Mouse (Mus musculus): ENCODE measurements around the gene Rpp25.

The Rpp25 gene

DNA sequence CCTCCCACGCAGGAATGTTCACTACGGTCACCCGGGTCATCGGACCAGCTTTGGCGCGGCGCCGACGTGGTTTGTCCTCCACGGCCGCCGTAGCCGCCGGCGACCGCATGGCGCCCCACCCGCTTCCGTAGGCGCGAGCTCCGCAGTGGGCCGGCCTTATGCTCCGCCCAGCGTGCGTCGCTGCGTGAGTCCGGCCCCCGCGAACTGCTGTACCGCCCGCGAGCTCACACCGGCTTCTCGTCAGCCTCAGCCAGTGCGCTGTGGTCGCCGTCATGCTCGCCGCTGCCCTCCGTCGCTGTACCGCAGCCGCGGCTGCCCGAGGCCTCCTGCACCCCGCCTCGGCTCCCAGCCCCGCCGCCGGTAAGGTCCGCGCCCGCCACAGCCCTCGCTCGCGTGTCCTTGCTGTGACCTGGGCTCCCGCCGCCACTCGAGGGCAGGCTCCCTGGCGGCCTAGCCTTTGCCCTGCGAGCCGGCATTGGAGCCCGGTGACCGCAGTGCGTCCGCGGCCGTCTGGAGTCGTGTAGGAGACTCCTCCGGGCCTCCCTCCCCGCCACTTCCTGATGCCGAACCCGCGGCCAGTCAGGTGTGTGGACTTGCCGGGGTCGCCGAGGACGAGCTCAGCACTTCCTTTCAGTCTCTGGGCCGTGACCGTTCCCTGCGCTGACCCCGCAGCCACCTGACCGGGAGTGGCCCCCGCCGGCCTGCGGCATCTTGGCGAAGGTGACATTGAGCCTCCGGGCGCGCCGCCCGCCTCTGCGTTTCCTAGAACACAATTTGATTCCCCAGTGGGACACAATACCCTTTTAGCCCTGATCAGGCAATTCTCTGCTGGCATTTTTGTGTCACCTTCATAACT is 17.5 kb downstream of the Rpp25 start, which contains the start of gene Cox5a:
TSS of gene Cox5a (plus strand) at position 219 of the 856 bp plus-strand sequence.
- in situ Hi-C loops (cut with MboI), result loop anchor here (10.0 kb wide), 1 partner anchor 134 kb away; the partner anchor contains the start of gene Csk

DNA sequence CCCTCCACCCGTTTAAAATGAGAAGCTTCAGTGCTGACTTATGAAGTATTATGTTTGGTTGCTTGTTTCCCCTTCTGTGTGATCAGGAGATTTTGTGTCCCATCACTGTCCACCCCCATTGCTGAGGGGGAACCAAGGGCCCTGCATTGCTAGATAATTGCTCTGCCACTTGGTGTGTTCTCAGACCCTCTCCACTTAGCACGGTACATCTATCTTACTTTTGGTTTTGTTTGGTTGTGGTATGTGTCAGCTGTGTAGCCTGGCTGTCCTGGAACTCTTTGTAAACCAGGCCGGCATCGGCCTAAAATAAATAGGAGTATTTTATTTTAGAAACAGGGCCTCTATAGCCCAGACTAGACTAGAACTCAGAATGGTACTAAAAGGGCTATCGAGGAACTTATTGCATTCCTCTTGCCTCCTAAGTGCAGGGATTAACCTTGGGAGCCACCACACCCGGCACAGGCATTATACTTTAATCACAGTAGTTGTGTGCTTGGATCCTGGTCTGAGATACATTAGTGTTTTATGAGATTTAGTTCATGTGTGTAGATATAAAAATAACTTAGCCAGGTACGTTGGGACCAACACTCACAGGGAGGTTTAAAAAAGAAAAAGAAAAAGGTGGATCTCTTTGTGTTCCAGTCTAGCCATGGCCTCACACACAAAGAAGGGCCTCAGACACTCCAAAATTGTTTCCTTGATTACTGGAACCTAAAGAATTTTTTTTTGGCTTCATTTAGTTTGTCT is 18.5 kb downstream of the Rpp25 start:
- in situ Hi-C loops (cut with MboI), result loop anchor here (10.0 kb wide), 1 partner anchor 133 kb away; the partner anchor contains the start of gene Csk

DNA sequence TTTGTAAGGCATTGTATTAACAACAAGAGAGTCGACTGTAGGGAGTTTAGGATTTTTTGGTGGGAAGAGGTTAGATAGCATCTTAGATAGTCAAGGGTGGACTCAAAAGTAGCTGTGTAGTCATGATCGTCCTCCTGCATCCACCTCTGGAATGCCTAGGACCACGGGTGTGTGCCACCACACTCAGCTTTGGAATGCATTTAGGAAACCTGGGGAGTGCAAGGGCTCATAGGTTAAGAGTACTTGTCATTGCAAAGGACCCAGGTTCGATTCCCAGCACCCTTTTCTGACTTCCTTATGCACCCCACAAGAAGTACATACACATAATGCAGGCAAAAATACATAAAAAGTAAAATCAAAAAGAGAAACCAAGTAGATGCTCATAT is 19.0 kb downstream of the Rpp25 start:
- in situ Hi-C loops (cut with MboI), result loop anchor here (10.0 kb wide), 1 partner anchor 132 kb away; the partner anchor contains the start of gene Csk

DNA sequence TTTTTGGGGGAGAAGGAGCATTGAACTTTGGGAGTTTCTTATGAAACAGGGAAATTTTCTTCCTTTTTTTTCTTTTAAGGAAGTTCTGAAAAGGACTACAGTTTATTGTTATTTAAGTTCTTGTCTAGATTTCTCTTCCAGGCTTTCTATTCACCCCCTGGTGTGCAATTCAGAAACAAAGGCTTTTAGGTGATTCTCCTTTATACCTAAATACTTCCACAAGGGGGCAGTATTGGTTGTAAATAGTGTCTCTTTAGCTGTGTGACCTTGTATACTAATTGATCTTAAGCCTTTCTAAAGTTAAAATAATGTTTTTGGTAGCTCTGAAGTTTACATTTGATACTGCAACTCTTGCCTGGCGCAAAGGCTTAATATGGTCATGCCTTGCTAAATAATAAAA is 19.9 kb downstream of the Rpp25 start:
- in situ Hi-C loops (cut with MboI), result loop anchor here (10.0 kb wide), 1 partner anchor 131 kb away; the partner anchor contains the start of gene Csk

DNA sequence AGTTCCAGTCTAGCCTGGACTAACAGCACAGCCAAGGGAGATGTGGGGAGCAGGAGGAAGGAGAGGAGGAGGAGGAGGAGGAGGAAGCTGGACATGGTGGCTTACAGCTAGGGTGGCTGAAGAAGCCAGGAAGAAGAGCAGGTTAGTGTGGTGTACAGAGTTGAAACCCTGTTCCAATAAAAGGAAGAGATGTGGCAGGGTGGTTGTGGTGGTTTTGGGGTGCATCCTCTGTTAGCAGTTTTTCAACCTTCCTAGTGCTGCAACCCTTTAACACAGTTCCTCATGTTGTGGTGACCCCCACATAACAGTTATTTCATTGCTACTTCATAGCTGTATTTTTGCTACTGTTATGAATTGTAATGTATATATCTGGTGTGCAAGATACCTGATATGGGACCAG is 20.6 kb downstream of the Rpp25 start:
- in situ Hi-C loops (cut with MboI), result loop anchor here (10.0 kb wide), 1 partner anchor 130 kb away; the partner anchor contains the start of gene Csk

DNA sequence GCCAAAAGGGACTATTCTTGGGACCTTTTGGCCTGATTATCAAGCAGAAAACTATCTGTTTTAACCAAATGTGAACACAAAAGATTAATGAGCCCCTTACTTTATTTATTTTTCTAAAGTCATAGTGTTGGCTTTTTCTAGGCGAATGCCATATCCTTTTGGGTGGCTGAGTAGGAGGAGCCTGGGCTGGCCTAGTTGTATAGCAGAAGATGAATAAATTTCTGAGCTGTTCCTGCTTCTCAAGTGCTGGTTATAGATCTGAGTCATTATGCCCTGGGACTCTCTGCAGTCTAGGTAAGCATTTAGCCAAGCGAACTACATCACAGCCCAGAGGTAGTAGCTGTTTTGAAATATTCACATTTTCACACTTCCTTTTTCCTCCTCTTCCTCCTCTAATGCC is 21.7 kb downstream of the Rpp25 start:
- in situ Hi-C loops (cut with MboI), result loop anchor here (10.0 kb wide), 1 partner anchor 129 kb away; the partner anchor contains the start of gene Csk

DNA sequence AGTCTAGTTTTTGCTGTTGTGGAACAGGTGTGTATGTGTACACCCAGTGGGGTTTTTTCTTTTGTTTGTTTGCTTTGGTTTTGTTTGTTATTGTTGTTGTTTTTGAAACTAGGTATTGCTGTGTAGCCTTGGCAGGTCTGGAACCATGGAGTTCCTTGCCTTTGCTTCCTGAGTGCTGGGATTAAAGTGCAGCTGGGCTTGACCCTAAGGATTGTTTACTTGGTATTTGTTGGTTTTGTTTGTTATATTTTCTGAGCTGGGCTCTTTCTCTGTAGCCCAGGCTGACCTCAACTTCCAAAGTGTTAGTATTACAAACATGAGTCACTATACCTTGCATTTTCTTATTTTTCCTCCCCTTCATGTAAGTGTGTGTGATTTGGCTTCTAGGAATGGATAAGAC is 22.6 kb downstream of the Rpp25 start:
- in situ Hi-C loops (cut with MboI), result loop anchor here (10.0 kb wide), 1 partner anchor 128 kb away; the partner anchor contains the start of gene Csk

DNA sequence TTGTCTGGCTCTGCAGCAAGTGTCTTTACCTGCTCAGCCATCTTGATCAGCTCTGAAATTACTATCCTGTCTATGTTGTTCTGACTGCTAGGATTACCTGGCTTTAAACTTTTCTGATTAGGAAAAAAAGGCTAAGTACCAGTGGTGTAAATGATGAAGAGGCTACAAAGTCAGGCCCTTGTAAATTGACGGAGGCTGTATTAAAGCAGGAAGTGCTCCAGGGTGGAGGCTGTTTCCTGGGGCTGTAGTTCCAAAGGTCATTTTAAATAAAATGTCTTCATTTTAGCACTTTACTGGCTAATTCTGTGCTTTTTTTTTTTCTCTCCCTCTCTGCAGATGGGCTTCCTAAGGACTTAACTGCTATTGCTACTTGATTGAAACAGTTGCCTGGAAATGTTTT is 28.1 kb downstream of the Rpp25 start:
- in situ Hi-C loops (cut with MboI), result no loop called here

DNA sequence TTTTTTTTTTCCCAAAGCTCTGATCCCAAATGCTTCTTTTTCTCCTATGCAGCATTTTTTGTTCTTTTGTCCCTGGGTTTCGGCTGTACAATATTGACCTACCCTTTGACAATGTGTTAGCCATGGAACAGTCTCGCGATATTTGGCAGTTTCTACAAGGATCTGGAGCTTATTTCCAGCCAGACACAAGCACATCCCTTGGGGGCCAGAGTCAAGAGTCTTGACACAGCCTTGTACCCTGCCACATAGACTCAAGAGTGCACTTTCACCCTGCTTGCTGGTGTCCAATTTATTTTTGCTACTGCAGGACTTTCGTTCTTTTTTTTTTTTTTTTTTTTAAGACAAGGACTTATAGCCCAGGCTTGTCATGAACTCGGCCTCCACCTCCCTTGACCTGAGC is 32.5 kb downstream of the Rpp25 start:
- in situ Hi-C loops (cut with MboI), result no loop called here

DNA sequence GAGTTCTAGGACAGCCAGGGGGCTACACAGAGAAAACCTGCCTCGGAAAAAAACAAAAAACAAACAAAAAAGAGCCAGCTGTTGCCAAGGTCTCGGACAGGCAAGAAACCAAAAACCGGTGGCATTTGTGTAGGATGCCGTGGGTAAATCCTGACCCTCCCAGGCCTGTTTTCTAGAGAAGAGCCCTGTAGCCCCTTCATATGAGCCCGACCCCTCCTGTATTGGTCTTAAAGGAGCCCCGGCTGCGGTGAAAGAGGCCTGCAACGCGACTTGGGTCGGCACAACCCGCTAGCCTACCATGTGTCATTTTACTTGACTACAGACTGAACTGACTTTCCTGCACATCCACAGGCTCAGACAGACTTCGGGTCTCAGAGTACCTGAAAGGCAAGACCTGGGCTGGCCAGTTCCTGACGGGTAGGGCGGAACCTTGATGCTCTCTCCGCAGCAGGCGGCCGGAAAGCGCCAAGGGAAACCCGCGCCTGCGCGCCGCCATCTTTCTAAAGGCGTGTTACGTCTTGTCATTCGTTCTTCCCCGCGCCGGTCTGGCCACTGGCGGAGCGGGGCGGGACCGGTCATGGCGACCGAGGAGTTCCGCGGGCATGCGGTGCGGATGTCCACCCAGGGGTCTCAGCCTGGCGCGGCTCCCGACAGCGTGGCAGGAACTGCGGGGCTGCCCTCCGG is 33.4 kb downstream of the Rpp25 start, which contains the start of gene Fam219b:
TSS of gene Fam219b (plus strand) at position 485 of the 684 bp plus-strand sequence.
- in situ Hi-C loops (cut with MboI), result no loop called here

DNA sequence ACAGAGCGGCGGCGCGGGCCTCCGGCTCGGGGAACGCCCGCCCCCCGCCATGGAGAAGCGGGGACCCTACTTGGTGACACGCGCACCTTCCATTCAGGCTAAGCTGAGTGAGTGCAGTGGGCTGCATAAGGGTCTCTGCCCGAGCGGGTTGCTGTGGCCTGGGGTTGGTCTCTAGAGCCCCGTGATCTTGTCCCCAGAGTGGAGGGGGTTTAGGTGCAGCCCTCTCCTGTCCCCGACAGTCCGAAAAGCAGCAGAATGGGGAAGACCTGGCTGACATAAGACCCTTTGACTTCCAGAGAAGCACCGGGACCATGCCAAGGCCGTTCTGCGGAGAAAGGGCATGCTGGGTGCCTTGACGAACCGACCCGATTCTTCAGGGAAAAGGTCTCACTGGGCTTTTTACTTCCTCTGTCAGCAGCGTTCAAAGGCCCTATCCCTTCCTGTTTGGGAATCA is 33.9 kb downstream of the Rpp25 start:
- in situ Hi-C loops (cut with MboI), result no loop called here

DNA sequence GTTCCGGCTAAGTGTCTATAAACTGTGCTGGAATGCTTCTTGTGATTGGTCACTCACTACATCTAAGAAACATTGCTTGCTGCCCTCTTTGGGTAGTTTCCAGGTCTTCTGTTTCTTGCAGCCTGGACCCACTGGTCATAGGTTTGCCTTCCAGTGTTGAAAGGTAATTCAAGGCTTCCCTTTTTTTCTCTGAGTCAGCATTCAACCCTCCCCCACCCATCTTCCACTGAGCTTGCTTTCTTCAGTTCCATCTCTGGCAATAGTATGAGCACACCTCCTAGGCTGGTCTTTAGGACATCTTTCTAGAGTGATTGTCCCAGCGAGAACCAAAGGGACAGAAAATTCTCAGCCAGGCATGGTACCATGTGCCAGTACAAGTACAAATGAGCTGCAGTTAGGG is 35.7 kb downstream of the Rpp25 start:
- in situ Hi-C loops (cut with MboI), result no loop called here

DNA sequence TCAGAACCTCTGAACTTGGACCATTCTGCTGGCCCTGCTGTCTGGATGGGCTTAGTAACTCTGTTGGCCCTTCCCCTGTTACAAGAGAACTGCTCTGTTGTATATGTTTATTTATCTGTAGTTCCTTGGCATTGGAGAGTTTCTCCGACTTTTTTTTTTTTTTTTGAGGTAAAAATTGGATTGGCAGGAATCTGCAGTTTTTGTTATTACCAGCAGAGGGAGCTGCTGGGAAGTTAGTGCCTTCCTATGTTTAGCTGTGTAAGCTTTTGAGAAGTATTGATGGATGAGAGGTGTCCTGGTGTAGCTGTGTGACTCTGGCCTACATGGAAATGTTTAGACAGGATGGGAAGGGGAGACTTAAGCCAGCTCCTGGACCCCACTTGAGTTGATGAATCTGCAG is 37.5 kb downstream of the Rpp25 start:
- in situ Hi-C loops (cut with MboI), result no loop called here

DNA sequence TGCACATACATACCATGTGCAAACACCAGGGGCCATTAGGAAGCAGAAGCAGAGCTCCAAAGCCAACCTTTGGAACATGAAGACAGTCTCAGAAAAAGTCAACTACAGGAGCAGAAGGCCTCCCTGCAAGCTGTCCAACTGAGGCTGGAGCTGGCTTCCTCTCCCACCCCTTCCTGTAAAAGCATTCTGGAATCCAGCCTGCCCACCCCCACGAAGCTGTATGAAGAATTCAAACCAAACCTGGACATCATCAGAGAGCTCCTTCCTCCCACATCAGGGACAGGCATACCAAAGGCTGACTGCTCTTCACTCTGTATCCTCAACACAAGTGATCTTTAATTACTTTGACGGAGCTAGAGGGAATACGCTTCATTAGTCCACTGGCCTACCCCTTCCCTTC is 40.1 kb downstream of the Rpp25 start:
- in situ Hi-C loops (cut with MboI), result no loop called here

DNA sequence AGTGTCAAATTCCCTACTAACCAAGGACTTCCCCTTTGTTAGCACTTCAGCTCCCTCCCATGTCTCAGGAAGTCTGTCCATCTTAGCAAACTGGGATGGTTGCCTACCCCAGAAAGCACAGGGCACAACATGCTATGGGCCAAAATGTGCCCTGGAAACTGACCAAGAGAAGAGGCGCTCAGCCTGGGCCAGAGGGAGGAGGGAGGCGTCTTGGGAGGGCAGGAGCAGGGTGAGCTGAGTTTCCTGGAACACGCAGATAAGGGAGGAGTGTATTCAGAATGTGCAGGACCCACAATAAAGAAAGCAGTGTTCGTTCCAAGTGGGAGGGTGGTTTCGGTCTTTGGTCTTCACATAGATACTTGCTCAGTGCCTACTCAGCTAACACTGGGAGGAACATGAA is 43.5 kb downstream of the Rpp25 start:
- in situ Hi-C loops (cut with MboI), result no loop called here

DNA sequence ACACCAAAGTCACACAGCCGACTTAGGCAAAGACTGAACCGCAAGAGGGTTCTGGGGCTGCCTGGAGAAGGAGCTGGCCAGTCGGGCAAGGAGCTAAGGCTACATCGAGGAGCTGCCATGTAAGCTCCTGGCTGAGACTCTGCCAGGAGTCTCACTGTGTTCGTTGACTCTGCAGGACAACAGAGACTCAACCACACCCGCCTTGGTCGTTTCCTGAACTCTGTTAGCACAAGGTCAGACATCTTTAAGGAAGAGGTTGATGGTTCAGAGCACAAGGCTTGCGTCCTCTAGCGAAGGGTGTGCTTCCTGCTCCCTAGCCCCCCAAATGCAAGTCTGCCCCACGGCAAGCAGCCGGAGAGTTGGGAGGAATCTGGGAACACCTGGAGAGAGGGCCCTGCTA is 44.0 kb downstream of the Rpp25 start:
- in situ Hi-C loops (cut with MboI), result no loop called here

DNA sequence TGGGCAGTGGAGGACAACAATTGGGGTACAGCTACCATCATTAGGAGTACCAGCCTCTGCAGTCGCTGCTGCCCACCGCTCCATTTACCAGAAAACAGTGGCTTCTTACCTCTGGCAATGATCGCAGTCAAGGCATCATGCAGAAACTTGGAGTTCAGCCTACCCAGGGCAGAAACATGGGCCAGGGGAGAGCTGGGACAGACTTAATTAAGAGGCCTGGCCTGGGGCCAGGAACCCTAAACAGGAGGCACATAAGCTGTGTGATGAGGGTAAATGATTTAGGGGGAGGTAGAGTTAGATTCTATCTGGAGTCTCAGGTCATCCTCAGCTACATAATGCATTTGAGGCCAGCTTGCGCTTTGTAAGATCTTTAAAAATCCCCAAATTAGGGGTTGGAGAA is 45.4 kb downstream of the Rpp25 start:
- in situ Hi-C loops (cut with MboI), result no loop called here

DNA sequence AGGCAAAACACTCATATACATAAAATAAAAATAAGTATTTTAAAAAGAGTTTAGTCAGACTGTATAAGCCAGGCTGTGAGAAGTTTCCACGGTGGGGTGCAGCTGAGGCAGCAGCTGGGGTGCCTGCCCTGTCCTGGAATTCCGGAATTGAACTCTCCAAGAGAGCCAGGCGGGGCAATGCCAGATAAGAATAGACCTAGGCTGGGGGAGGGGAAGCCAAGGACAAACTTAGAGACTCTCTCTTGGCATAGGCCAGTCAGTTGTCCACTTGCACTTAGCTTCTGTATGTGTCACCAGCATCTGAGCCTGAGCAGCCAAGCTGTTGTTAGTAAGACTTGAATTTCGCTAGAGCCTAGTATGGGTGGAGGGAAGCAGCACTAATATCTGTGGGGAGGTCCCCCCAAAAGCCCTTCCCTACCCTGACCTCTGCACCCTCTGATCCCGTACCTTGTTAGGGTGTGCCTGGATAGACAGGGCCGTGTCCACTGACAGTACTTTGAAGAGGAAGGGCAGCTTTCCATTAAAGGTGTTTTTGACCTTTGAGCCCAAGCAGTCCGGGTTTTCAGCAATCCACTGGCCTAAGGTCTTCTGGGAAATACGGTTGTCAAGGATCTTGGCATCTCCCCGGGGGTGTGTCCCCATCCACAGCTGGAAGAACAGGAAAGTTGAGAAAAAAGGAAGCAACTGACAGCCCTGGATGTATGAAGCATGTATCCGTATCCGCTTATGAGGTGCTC is 46.5 kb downstream of the Rpp25 start:
- in situ Hi-C loops (cut with MboI), result no loop called here

DNA sequence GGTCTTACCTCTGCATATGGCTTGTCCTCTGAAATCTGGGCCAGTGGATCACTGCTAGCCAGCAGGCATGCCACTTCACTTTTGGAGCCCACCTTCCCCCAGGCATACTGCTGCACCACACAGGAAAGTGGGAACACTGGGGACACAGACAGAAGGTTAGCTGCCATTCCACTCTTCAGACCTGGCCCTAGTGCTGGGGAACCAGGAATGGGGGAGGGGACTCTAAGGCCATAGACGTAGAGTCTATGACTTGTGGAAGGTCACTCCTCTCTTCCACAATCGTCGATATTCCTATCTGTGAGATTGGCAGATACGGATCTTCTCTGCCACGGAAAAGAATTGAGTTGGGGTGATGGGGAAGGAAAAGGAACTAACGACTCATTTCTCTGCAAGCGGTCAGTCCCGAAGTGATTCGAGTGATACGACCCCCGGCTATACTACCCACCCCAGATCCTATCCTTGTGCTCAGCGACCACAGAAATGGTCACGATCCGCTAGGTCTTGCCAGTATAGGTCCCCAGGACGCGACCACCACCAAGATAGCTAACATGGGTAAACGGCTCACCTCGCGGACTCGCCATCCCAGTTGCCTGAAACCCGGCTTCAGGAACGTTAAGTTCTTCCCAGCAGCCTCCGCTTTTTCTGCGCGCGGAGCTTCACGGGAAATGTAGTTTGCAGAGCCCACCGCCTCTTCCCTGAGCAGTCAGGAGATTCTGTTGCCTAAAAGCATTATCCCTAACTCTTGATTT is 48.5 kb downstream of the Rpp25 start, which contains the start of gene Mpi:
TSS of gene Mpi (minus strand) at position 625 of the 749 bp plus-strand sequence.
- in situ Hi-C loops (cut with MboI), result no loop called here

DNA sequence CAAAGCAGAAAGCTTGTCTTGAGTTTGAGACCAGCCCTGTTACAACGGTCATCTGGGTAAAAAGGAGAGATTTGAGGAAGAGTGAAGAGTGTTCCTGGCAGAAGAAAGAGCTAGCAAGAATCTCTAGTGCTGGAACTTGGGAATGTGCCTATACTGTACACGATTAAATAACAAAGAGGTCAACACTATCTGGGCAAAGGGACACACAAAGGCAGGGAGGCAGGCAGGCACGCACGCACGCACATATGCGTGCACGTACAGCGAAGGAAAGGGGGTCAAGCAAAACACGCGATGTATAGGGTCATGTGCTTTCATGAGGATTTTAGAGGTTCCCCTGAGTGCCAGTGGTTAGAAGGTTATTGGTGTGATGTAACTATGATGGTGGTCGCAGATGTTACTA is 49.3 kb downstream of the Rpp25 start:
- in situ Hi-C loops (cut with MboI), result no loop called here
